Mouse (Mus musculus) ES-E14 (cell line): Measurements from ENCODE around the gene Slc25a13. TPM values are rescaled to one million over a fixed set of nuclear protein-coding genes. Genes with fewer than 3 reads are reported as not detected.

Source experiments
- DNase-seq: peaks from one replicate; pipeline ENCODE4 v3.0.0-alpha.2; 2013; ENCODE audit warnings: low read depth, low spot score
- H3K27ac ChIP-seq: 2 replicates; pipeline ENCODE4 v1.5.1; 2012; ENCODE audit warnings: low read depth, mild to moderate bottlenecking, low read length, moderate library complexity, mixed read lengths; ENCODE audit not compliant: poor library complexity, insufficient read depth, severe bottlenecking
- H3K36me3 ChIP-seq: 2 replicates; pipeline ENCODE4 v1.6.1; 2012; ENCODE audit warnings: mild to moderate bottlenecking, low read length, moderate library complexity, mixed read lengths; ENCODE audit not compliant: control insufficient read depth, poor library complexity, insufficient read depth, severe bottlenecking
- H3K4me1 ChIP-seq, 2 experiments: fragments of 150-350 bp in 1 of 2; sonication (generic) in 1 of 2; 2 replicates each; pipeline ENCODE4 v1.6.1; 2012; ENCODE audit warnings: low read length in 2 of 2, mild to moderate bottlenecking in 1 of 2, mixed read lengths in 1 of 2; ENCODE audit not compliant: control insufficient read depth in 2 of 2, insufficient read depth in 2 of 2, poor library complexity in 1 of 2
- H3K4me3 ChIP-seq, 2 experiments: fragments of 150-350 bp in 1 of 2; sonication (generic) in 1 of 2; 2 replicates each; pipeline ENCODE4 v1.5.1; 2012; ENCODE audit warnings: low read length in 2 of 2, low read depth in 1 of 2, mild to moderate bottlenecking in 1 of 2, mixed read lengths in 1 of 2; ENCODE audit not compliant: insufficient read depth in 1 of 2, poor library complexity in 1 of 2, severe bottlenecking in 1 of 2
- H3K9ac ChIP-seq: 2 replicates; pipeline ENCODE4 v1.6.1; 2012; ENCODE audit warnings: low read depth, mild to moderate bottlenecking, low read length, mixed read lengths; ENCODE audit not compliant: poor library complexity, insufficient read depth, severe bottlenecking
- H3K9me3 ChIP-seq: fragments of 150-350 bp; sonication (generic); 2 replicates; pipeline ENCODE4 v1.6.1; 2012; ENCODE audit warnings: low read depth, mild to moderate bottlenecking, low read length; ENCODE audit not compliant: control insufficient read depth, insufficient read depth
- CHD2 ChIP-seq: IDR thresholded peaks from 2 replicates; pipeline ENCODE4 v1.6.1; 2014; ENCODE audit warnings: mild to moderate bottlenecking, low read depth, low read length, inconsistent platforms
- HCFC1 ChIP-seq: IDR thresholded peaks from 2 replicates; pipeline ENCODE4 v1.6.1; 2012; ENCODE audit warnings: low read length, inconsistent platforms, borderline replicate concordance; ENCODE audit not compliant: insufficient read depth
- MAFK ChIP-seq: IDR thresholded peaks from 2 replicates; pipeline ENCODE4 v1.6.1; 2014; ENCODE audit warnings: mild to moderate bottlenecking, low read depth, low read length, inconsistent platforms; ENCODE audit not compliant: insufficient read depth
- ZC3H11A ChIP-seq: IDR thresholded peaks from 2 replicates; pipeline ENCODE4 v1.6.1; 2012; ENCODE audit warnings: low read depth, mild to moderate bottlenecking, inconsistent platforms, low read length, borderline replicate concordance
- ZNF384 ChIP-seq: IDR thresholded peaks from 2 replicates; pipeline ENCODE4 v1.6.1; 2012; ENCODE audit warnings: low read depth, low read length, inconsistent platforms
- in situ Hi-C, 2 experiments: fragments of 600-800 bp; cut with MboI; formaldehyde crosslinking; loops; one replicate each; pipeline ENCODE4 v1.15.1; 2025; ENCODE audit warnings: low sequenced_read_pairs in 2 of 2, inconsistent platforms in 1 of 2; ENCODE audit not compliant: unreplicated experiment in 2 of 2
- total RNA-seq: library from RNA; depleted of rRNA; stranded (reverse); fragments of 300-350 nt; gene quantifications from 2 replicates; pipeline ENCODE4 v1.2.3, GENCODE M21; 2012

Slc25a13 gene
- total RNA-seq, 1 experiment, result 53.5 TPM

DNA sequence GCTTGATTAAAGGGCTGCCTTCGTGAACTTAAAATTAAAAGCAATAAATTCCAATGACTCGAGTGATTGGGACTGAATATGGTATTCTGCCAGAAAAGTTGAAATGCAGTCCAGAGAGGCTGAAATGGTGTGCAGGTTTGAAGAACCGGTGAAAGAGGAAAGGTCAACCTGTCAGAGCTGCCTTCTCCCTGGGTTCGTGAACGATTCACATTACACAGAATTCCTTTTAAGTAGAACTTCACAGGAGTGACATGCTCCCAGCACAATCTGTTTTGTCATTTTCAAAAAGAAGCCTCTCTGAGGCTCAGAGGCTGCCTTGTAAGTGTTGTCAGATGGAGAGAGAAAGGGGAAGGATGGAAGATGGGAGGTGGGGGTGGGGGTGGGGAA is 860 bp downstream of the Slc25a13 start:
- peaks cover 3 to 5% of the 10 kb centered on the region in 2 experiments; a peak in 2 of 4 replicates for H3K4me1 ChIP-seq
- no peak for DNase-seq
- H3K36me3 ChIP-seq, result no peaks in the 10 kb centered on the region
- peak overlapping the region; percentile 82 to 97 for H3K4me3 ChIP-seq
- no peak overlapping the region for H3K27ac ChIP-seq
- TF ChIP-seq HCFC1, result no peak
- no peak for TF ChIP-seq ZNF384
- TF ChIP-seq CHD2, result no peak
- no peak for TF ChIP-seq ZC3H11A
- no peak for TF ChIP-seq MAFK
- no peaks in the 10 kb centered on the region for H3K9me3 ChIP-seq
- H3K9ac ChIP-seq, result peak overlapping the region; percentile 94; the same call in 1 of the 2 replicates
- in situ Hi-C loops, result no loop called here

DNA sequence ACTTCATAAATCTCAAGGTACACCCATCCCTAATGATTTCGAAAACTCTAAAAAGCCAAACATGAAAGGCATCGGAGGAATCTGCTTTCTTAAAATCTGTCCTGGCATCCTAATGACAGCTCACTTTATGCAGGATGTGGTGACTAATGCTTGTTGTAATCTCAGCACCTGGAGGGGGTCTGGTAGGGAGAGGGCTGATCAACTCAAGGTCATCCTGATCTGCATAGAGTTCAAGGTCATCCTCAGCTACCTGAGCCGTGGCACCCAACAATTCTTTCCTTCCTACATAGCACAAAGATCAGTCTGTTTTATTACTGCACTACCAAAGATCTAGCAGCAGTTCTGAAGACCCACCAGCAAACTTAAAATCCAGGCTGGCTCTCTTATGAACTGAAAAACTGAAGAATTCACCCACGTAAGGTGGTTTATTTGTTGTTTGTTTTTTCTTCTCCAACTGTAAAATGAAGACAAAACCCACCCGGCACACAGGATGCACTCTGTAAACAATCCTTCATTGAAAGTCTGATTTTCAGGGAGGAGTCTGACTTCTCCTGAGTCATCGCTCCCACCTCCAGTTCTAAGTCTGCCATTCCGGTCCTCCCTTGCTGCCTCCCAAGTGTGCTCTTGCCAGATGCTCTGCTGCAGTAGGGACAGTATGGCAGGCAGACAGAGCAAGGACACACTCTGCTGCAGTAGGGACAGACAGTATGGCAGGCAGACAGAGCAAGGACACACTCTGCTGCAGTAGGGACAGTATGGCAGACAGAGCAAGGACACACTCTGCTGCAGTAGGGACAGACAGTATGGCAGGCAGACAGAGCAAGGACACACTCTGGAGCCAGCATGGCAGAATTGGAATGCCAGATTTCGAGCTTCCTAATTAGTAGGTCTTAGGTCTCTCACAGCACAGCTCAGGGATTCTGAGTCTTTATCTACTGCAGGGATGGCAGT is 4.3 kb downstream of the Slc25a13 start:
- DNase-seq, result no peak
- H3K36me3 ChIP-seq, result peaks cover 5% of the 10 kb centered on the region; the same call in 1 of the 2 replicates
- H3K9me3 ChIP-seq, result no peaks in the 10 kb centered on the region
- H3K4me3 ChIP-seq, result peak overlapping the region; percentile 27 to 33
- in situ Hi-C loops, result no loop called here
- TF ChIP-seq CHD2, result no peak
- TF ChIP-seq MAFK, result peak; percentile 74; the same call in 1 of the 2 replicates
- H3K4me1 ChIP-seq, result peaks cover 16 to 26% of the 10 kb centered on the region in 2 experiments
- peak overlapping the region; percentile 61 for H3K27ac ChIP-seq
- H3K9ac ChIP-seq, result no peak overlapping the region

DNA sequence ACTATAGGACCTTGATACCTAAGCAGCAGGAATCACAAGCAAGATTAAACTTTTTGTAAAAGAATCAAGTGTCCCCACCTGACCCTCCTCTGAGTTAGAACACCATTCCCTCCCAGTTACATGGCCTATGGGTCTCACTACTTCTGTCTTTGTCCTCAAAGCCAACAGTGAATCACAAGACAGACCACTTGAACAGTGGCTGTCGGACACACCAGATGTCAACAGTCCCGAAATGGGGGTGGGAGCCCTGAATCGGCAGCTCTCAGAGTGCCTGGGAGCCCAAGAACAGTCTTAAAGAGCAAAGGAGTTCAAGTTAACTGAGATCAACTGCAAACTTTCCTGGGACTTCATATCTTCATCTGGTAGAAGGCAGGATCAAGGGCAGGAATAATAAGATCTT is 5.0 kb downstream of the Slc25a13 start:
- H3K27ac ChIP-seq, result peak overlapping the region; percentile 60; the same call in 1 of the 2 replicates
- DNase-seq, result no peak
- no peak overlapping the region for H3K9ac ChIP-seq
- in situ Hi-C loops, result no loop called here
- peaks cover 5% of the 10 kb centered on the region; the same call in 1 of the 2 replicates for H3K36me3 ChIP-seq
- no peak for TF ChIP-seq CHD2
- no peak for TF ChIP-seq ZC3H11A
- no peak for TF ChIP-seq MAFK
- no peak for TF ChIP-seq ZNF384
- TF ChIP-seq HCFC1, result no peak
- 0 out of 4 replicates have a peak overlapping the region, but pooled peaks of 1 of the 2 experiments have one; percentile 33 for H3K4me3 ChIP-seq
- H3K4me1 ChIP-seq, result peaks cover 18 to 28% of the 10 kb centered on the region in 2 experiments
- no peaks in the 10 kb centered on the region for H3K9me3 ChIP-seq

DNA sequence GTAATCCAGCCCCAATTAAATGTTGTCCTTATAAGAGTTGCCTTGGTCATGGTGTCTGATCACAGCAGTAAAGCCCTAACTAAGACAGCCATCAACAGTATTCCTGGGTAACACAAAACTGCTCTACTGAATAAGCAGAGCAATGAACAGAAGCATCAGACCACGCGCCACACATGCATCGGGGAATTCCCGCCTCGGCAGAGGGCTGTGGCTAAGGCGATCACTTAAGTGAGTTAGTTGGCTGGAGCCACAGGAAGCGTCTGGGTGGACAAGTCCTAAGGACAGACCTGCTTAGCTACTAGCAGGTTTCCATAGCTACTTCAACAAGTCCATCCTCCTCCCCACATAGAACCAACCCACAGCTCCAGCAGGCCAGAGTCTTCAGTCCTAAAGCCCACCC is 6.3 kb downstream of the Slc25a13 start:
- peaks cover 21 to 30% of the 10 kb centered on the region in 2 experiments for H3K4me1 ChIP-seq
- no peak overlapping the region for H3K4me3 ChIP-seq
- no peak overlapping the region for H3K27ac ChIP-seq
- no peak overlapping the region for H3K9ac ChIP-seq
- H3K36me3 ChIP-seq, result peaks cover 5% of the 10 kb centered on the region; the same call in 1 of the 2 replicates
- no peak for DNase-seq
- H3K9me3 ChIP-seq, result no peaks in the 10 kb centered on the region
- in situ Hi-C loops, result no loop called here
- no peak for TF ChIP-seq HCFC1
- no peak for TF ChIP-seq MAFK
- TF ChIP-seq ZNF384, result no peak
- TF ChIP-seq ZC3H11A, result no peak
- no peak for TF ChIP-seq CHD2
